Mouse (Mus musculus) cortical plate, adult 2 months (tissue): Measurements from ENCODE around the gene Fev.

ENCODE experiments used
- CTCF ChIP-seq: fragments of 200-500 bp; IDR thresholded peaks from 2 replicates; pipeline ENCODE4 v1.5.1; 2011; ENCODE audit warnings: mild to moderate bottlenecking, control low read depth, low read length; ENCODE audit not compliant: insufficient read depth; ENCODE audit errors: extremely low read depth
- POLR2A ChIP-seq: fragments of 200-500 bp; IDR thresholded peaks from 2 replicates; pipeline ENCODE4 v1.6.1; 2011; ENCODE audit warnings: mild to moderate bottlenecking, low read length, control low read depth; ENCODE audit not compliant: insufficient read depth; ENCODE audit errors: extremely low read depth

GRCm38 (mm10) chr1:74855651-74856438 is 29.4 kb downstream of the Fev start:
- TF ChIP-seq CTCF (no peak), POLR2A (no peak)
